Mouse (Mus musculus) CH12.LX (cell line): ENCODE data around the gene Mark2. TPM values are rescaled to one million over a fixed set of nuclear protein-coding genes. Genes with fewer than 3 reads are reported as not detected.

Source experiments
- DNase-seq: peaks from one replicate; pipeline ENCODE4 v3.0.0-alpha.2; 2013; ENCODE audit errors: extremely low read depth
- H3K27ac ChIP-seq: 2 replicates; pipeline ENCODE4 v1.5.1; 2012; ENCODE audit warnings: low read depth, mild to moderate bottlenecking, control low read depth, moderate library complexity; ENCODE audit not compliant: insufficient read depth
- H3K27me3 ChIP-seq: replicated peaks from 2 replicates; pipeline ENCODE3; 2012; ENCODE audit warnings: inconsistent platforms
- H3K36me3 ChIP-seq, 2 experiments: replicated peaks in 1 of 2; 2 replicates each; pipeline versions ENCODE3 to v1.6.1; 2012; ENCODE audit warnings: inconsistent platforms in 1 of 2, low read length in 1 of 2, mild to moderate bottlenecking in 1 of 2, mixed read lengths in 1 of 2, moderate library complexity in 1 of 2; ENCODE audit not compliant: control insufficient read depth in 1 of 2, insufficient read depth in 1 of 2
- H3K4me1 ChIP-seq, 2 experiments: 2 replicates each; pipeline ENCODE4 v1.6.1; 2012; ENCODE audit warnings: inconsistent platforms in 1 of 2, moderate library complexity in 1 of 2; ENCODE audit not compliant: insufficient read depth in 2 of 2, control insufficient read depth in 1 of 2
- H3K4me2 ChIP-seq: 2 replicates; pipeline ENCODE4 v1.6.1; 2012; ENCODE audit warnings: low read depth, mild to moderate bottlenecking, control low read depth; ENCODE audit not compliant: poor library complexity, insufficient read depth, severe bottlenecking
- H3K4me3 ChIP-seq, 3 experiments: fragments of 150-350 bp in 1 of 3; sonication (generic) in 1 of 3; replicated peaks in 1 of 3; 2 replicates each; pipeline versions ENCODE3 to v1.5.1; 2011 to 2012; ENCODE audit warnings: low read depth in 2 of 3, low read length in 2 of 3, mild to moderate bottlenecking in 2 of 3, moderate library complexity in 2 of 3, control low read depth in 1 of 3, improper control_type of control experiment in 1 of 3, inconsistent platforms in 1 of 3, mixed read lengths in 1 of 3; ENCODE audit not compliant: poor library complexity in 1 of 3
- H3K79me2 ChIP-seq: replicated peaks from 2 replicates; pipeline ENCODE4 v1.6.1; 2012; ENCODE audit warnings: mild to moderate bottlenecking, moderate library complexity; ENCODE audit not compliant: control insufficient read depth, poor library complexity, insufficient read depth, severe bottlenecking; ENCODE audit errors: extremely low read depth
- H3K9ac ChIP-seq: 2 replicates; pipeline ENCODE4 v1.6.1; 2012; ENCODE audit warnings: low read depth, mild to moderate bottlenecking, control low read depth, moderate library complexity; ENCODE audit not compliant: insufficient read depth
- H3K9me3 ChIP-seq: replicated peaks from 2 replicates; pipeline ENCODE3; 2012; ENCODE audit warnings: low read length, inconsistent platforms, mixed read lengths
- BHLHE40 ChIP-seq: IDR thresholded peaks from 2 replicates; pipeline ENCODE4 v1.6.1; 2011; ENCODE audit warnings: mild to moderate bottlenecking, low read depth, low read length, improper control_type of control experiment
- CHD1 ChIP-seq: IDR thresholded peaks from 2 replicates; pipeline ENCODE4 v1.6.1; 2012; ENCODE audit warnings: low read depth, low read length, improper control_type of control experiment, inconsistent platforms
- CHD2 ChIP-seq: IDR thresholded peaks from 2 replicates; pipeline ENCODE4 v1.6.1; 2011; ENCODE audit warnings: low read length, improper control_type of control experiment
- CTCF ChIP-seq, 2 experiments: IDR thresholded peaks in 1 of 2; conservative IDR thresholded peaks in 1 of 2; 2 replicates each; pipeline ENCODE4 v1.5.1; 2011 to 2012; ENCODE audit warnings: low read depth in 2 of 2, low read length in 2 of 2, improper control_type of control experiment in 1 of 2, inconsistent platforms in 1 of 2, mild to moderate bottlenecking in 1 of 2, moderate library complexity in 1 of 2
- E2F4 ChIP-seq: IDR thresholded peaks from 2 replicates; pipeline ENCODE4 v1.6.1; 2011; ENCODE audit warnings: low read depth, low read length, improper control_type of control experiment; ENCODE audit not compliant: insufficient replicate concordance
- ELF1 ChIP-seq: IDR thresholded peaks from 2 replicates; pipeline ENCODE4 v1.6.1; 2014; ENCODE audit warnings: low read depth, mild to moderate bottlenecking, inconsistent platforms, low read length, improper control_type of control experiment
- EP300 ChIP-seq: IDR thresholded peaks from 2 replicates; pipeline ENCODE4 v1.6.1; 2011; ENCODE audit warnings: low read length, improper control_type of control experiment
- ETS1 ChIP-seq: conservative IDR thresholded peaks from 2 replicates; pipeline ENCODE4 v1.6.1; 2012; ENCODE audit warnings: low read depth, mild to moderate bottlenecking, inconsistent platforms, low read length, improper control_type of control experiment, moderate library complexity
- GABPA ChIP-seq: IDR thresholded peaks from 2 replicates; pipeline ENCODE4 v1.6.1; 2012; ENCODE audit warnings: low read depth, low read length, improper control_type of control experiment, inconsistent platforms; ENCODE audit not compliant: insufficient replicate concordance
- HCFC1 ChIP-seq: IDR thresholded peaks from 2 replicates; pipeline ENCODE4 v1.6.1; 2012; ENCODE audit warnings: low read depth, mild to moderate bottlenecking, inconsistent platforms, low read length, improper control_type of control experiment
- IRF4 ChIP-seq: IDR thresholded peaks from 2 replicates; pipeline ENCODE4 v1.6.1; 2014; ENCODE audit warnings: low read depth, mild to moderate bottlenecking, inconsistent platforms, low read length, improper control_type of control experiment
- JUN ChIP-seq: IDR thresholded peaks from 2 replicates; pipeline ENCODE4 v1.6.1; 2011; ENCODE audit warnings: low read depth, mild to moderate bottlenecking, low read length, improper control_type of control experiment, moderate library complexity; ENCODE audit not compliant: insufficient read depth
- JUND ChIP-seq: conservative IDR thresholded peaks from 2 replicates; pipeline ENCODE4 v1.6.1; 2011; ENCODE audit warnings: low read depth, low read length, improper control_type of control experiment
- KAT2A ChIP-seq: IDR thresholded peaks from 2 replicates; pipeline ENCODE4 v1.6.1; 2012; ENCODE audit warnings: low read length, improper control_type of control experiment, inconsistent platforms; ENCODE audit not compliant: insufficient replicate concordance
- MAFK ChIP-seq: IDR thresholded peaks from 2 replicates; pipeline ENCODE4 v1.6.1; 2011; ENCODE audit warnings: low read length, improper control_type of control experiment; ENCODE audit not compliant: insufficient replicate concordance
- MAX ChIP-seq: IDR thresholded peaks from 2 replicates; pipeline ENCODE4 v1.6.1; 2011; ENCODE audit warnings: low read length, improper control_type of control experiment
- MAZ ChIP-seq: IDR thresholded peaks from 2 replicates; pipeline ENCODE4 v1.6.1; 2012; ENCODE audit warnings: low read depth, mild to moderate bottlenecking, inconsistent platforms, low read length, improper control_type of control experiment, moderate library complexity
- MEF2A ChIP-seq: IDR thresholded peaks from 2 replicates; pipeline ENCODE4 v1.6.1; 2014; ENCODE audit warnings: low read depth, mild to moderate bottlenecking, inconsistent platforms, low read length, improper control_type of control experiment, borderline replicate concordance
- MXI1 ChIP-seq: IDR thresholded peaks from 2 replicates; pipeline ENCODE4 v1.6.1; 2011; ENCODE audit warnings: mild to moderate bottlenecking, low read depth, low read length, improper control_type of control experiment
- MYC ChIP-seq: IDR thresholded peaks from 2 replicates; pipeline ENCODE4 v1.6.1; 2011; ENCODE audit warnings: low read depth, mild to moderate bottlenecking, improper control_type of control experiment, low read length
- NELFE ChIP-seq: IDR thresholded peaks from 2 replicates; pipeline ENCODE4 v1.6.1; 2011; ENCODE audit warnings: low read depth, low read length, improper control_type of control experiment
- NRF1 ChIP-seq: IDR thresholded peaks from 2 replicates; pipeline ENCODE4 v1.6.1; 2014; ENCODE audit warnings: low read depth, mild to moderate bottlenecking, inconsistent platforms, low read length, improper control_type of control experiment, moderate library complexity
- PAX5 ChIP-seq: IDR thresholded peaks from 2 replicates; pipeline ENCODE4 v1.6.1; 2012; ENCODE audit warnings: low read length, inconsistent platforms, mixed read lengths
- POLR2A ChIP-seq: IDR thresholded peaks from 2 replicates; pipeline ENCODE4 v1.6.1; 2011; ENCODE audit warnings: low read depth, mild to moderate bottlenecking, improper control_type of control experiment, low read length
- POLR2AphosphoS2 ChIP-seq: IDR thresholded peaks from 2 replicates; pipeline ENCODE4 v1.6.1; 2011; ENCODE audit warnings: low read depth, low read length, improper control_type of control experiment
- RAD21 ChIP-seq: IDR thresholded peaks from 2 replicates; pipeline ENCODE4 v1.6.1; 2011; ENCODE audit warnings: low read depth, mild to moderate bottlenecking, low read length, improper control_type of control experiment, moderate library complexity
- RCOR1 ChIP-seq: conservative IDR thresholded peaks from 2 replicates; pipeline ENCODE4 v1.6.1; 2012; ENCODE audit warnings: low read depth, mild to moderate bottlenecking, inconsistent platforms, low read length, improper control_type of control experiment
- SIN3A ChIP-seq: IDR thresholded peaks from 2 replicates; pipeline ENCODE4 v1.6.1; 2012; ENCODE audit warnings: low read length, improper control_type of control experiment, inconsistent platforms
- SMC3 ChIP-seq: IDR thresholded peaks from 2 replicates; pipeline ENCODE4 v1.6.1; 2011; ENCODE audit warnings: low read depth, low read length, improper control_type of control experiment
- TBP ChIP-seq: conservative IDR thresholded peaks from 2 replicates; pipeline ENCODE4 v1.6.1; 2011; ENCODE audit warnings: low read depth, low read length, improper control_type of control experiment
- TCF12 ChIP-seq: IDR thresholded peaks from 2 replicates; pipeline ENCODE4 v1.6.1; 2014; ENCODE audit warnings: low read depth, mild to moderate bottlenecking, inconsistent platforms, low read length, improper control_type of control experiment
- UBTF ChIP-seq: IDR thresholded peaks from 2 replicates; pipeline ENCODE4 v1.6.1; 2012; ENCODE audit warnings: low read depth, mild to moderate bottlenecking, inconsistent platforms, low read length, improper control_type of control experiment, moderate library complexity
- USF1 ChIP-seq: IDR thresholded peaks from 2 replicates; pipeline ENCODE4 v1.6.1; 2014; ENCODE audit warnings: low read depth, mild to moderate bottlenecking, inconsistent platforms, low read length, improper control_type of control experiment
- USF2 ChIP-seq: conservative IDR thresholded peaks from 2 replicates; pipeline ENCODE4 v1.6.1; 2011; ENCODE audit warnings: low read depth, low read length, improper control_type of control experiment
- ZC3H11A ChIP-seq: IDR thresholded peaks from 2 replicates; pipeline ENCODE4 v1.6.1; 2012; ENCODE audit warnings: low read depth, mild to moderate bottlenecking, inconsistent platforms, low read length, improper control_type of control experiment
- ZKSCAN1 ChIP-seq: IDR thresholded peaks from 2 replicates; pipeline ENCODE4 v1.6.1; 2012; ENCODE audit warnings: low read depth, inconsistent platforms, low read length, improper control_type of control experiment, borderline replicate concordance
- ZMIZ1 ChIP-seq: IDR thresholded peaks from 2 replicates; pipeline ENCODE4 v1.6.1; 2012; ENCODE audit warnings: low read depth, mild to moderate bottlenecking, inconsistent platforms, low read length, improper control_type of control experiment
- ZNF384 ChIP-seq: IDR thresholded peaks from 2 replicates; pipeline ENCODE4 v1.6.1; 2012; ENCODE audit warnings: low read depth, low read length, improper control_type of control experiment, inconsistent platforms
- dilution Hi-C: fragments of 300-500 bp; cut with MboI; formaldehyde crosslinking; loops from 2 replicates; pipeline ENCODE4 v1.14.3; 2020; ENCODE audit warnings: low sequenced_read_pairs; ENCODE audit not compliant: extremely low pct_unique_long_range_greater_than_20kb, extremely low pct_ligation_motif_present
- in situ Hi-C: fragments of 300-500 bp; cut with MboI; formaldehyde crosslinking; loops from 3 replicates; pipeline ENCODE4 v1.14.3; 2019; ENCODE audit warnings: low sequenced_read_pairs, low pct_ligation_motif_present, low pct_unique_long_range_greater_than_20kb, mixed read lengths
- polyA plus RNA-seq: library from polyadenylated mRNA; unstranded; fragments of >175 nt; gene quantifications from 2 replicates; pipeline ENCODE4 v1.2.1, GENCODE M21; 2012; ENCODE audit warnings: low read depth; ENCODE audit not compliant: insufficient read length
- total RNA-seq, 2 experiments: library from RNA; depleted of rRNA; stranded (reverse); fragments of 300-350 nt in 1 of 2; fragments of >200 nt in 1 of 2; gene quantifications; 2 replicates each; pipeline ENCODE4 v1.2.3; 2012 to 2014

Mark2 gene
- total and polyA plus RNA-seq, 3 experiments = 8.1 to 34.4 (median 19.0) TPM

DNA sequence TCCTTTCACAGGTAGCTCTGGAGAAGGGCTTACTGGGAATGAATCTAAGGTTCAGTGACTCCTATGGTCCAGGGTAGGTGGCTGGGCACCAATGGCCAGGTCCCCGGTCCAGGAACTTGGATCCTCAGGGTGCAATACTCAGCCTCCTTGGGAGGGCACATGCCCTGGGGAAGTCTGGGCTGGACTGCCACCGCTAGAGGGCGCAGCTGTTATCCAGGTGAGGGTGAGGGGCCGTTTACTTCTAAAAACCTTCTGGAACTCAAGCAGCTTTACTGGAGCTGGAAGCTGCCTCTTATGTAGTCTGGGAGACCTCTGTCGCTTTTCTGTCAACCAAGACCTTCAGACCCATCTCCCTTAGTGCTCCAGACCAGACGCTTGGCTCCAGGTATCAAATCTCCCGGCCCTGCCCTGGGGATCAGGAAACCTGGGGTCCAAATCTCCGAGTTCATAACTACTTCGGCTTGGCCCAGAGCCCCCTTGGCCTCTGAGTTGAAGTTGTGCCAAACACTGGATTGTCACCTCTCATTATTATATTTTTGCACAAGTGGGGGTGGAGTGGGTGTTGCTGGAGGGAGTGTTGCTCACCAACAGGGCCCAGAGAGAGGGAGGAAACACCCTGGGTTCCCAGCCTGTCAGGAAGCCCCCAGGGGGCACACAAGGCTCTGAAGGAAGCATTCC is 77.4 kb downstream of the Mark2 start:
- TF ChIP-seq ZNF384 (no peak), POLR2AphosphoS2 (no peak), IRF4 (peak; percentile 42; the same call in 1 of the 2 replicates), ZC3H11A (peak; percentile 40; the same call in 1 of the 2 replicates), RAD21 (peak; percentile 74), ZKSCAN1 (no peak), MAFK (no peak), MAX (peak; percentile 67; the same call in 1 of the 2 replicates), ETS1 (no peak), ZMIZ1 (no peak), NRF1 (no peak), USF1 (no peak), RCOR1 (no peak), MAZ (peak; percentile 73), BHLHE40 (peak; percentile 57), SIN3A (0 out of 2 replicates have a peak, but pooled peaks have one; percentile 40), POLR2A (no peak), EP300 (no peak), JUND (no peak), TBP (no peak), PAX5 (no peak), USF2 (no peak), ELF1 (peak; percentile 38; the same call in 1 of the 2 replicates), HCFC1 (0 out of 2 replicates have a peak, but pooled peaks have one; percentile 20), MXI1 (peak; percentile 47; the same call in 1 of the 2 replicates), GABPA (no peak), KAT2A (no peak), JUN (no peak), CTCF (conservative IDR thresholded peaks at IDR 0.05 in 1 of 2, IDR thresholded peaks at IDR 0.05 in 1 of 2; ENCODE audit: low read depth in 2 of 2, low read length in 2 of 2) (peak; percentile 80 to 93), MYC (peak; percentile 83; the same call in 1 of the 2 replicates), TCF12 (no peak), MEF2A (no peak), E2F4 (no peak), CHD1 (no peak), CHD2 (peak; percentile 51; the same call in 1 of the 2 replicates), SMC3 (peak; percentile 89), UBTF (no peak), NELFE (0 out of 2 replicates have a peak, but pooled peaks have one; percentile 37)
- no peak overlapping the region for H3K9ac ChIP-seq
- H3K4me3 ChIP-seq = no peak overlapping the region
- dilution Hi-C loops = no loop called here
- peaks cover 8% of the 10 kb centered on the region for H3K9me3 ChIP-seq
- no peaks in the 10 kb centered on the region for H3K27me3 ChIP-seq
- H3K4me1 ChIP-seq = peaks cover 7 to 42% of the 10 kb centered on the region in 2 experiments
- H3K79me2 ChIP-seq = no peaks in the 10 kb centered on the region
- in situ Hi-C loops = no loop called here
- DNase-seq = peak; percentile 80
- H3K36me3 ChIP-seq = no peaks in the 10 kb centered on the region
- H3K27ac ChIP-seq = no peak overlapping the region
- H3K4me2 ChIP-seq = no peak overlapping the region
